Mouse (Mus musculus) skeletal muscle tissue, postnatal 0 days (tissue): ENCODE data around the gene Reg2. TPM values are rescaled to one million over a fixed set of nuclear protein-coding genes. Genes with fewer than 3 reads are reported as not detected.

Experiments used
- polyA plus RNA-seq: library from polyadenylated mRNA; unstranded; fragments of >200 nt; fragmentation: Nextera tagmentation; extraction: Ambion mirVana; gene quantifications from 2 replicates; pipeline ENCODE4 v1.2.1, GENCODE M21; 2015

Gene Reg2
- polyA plus RNA-seq, result not detected in 2 replicates

DNA sequence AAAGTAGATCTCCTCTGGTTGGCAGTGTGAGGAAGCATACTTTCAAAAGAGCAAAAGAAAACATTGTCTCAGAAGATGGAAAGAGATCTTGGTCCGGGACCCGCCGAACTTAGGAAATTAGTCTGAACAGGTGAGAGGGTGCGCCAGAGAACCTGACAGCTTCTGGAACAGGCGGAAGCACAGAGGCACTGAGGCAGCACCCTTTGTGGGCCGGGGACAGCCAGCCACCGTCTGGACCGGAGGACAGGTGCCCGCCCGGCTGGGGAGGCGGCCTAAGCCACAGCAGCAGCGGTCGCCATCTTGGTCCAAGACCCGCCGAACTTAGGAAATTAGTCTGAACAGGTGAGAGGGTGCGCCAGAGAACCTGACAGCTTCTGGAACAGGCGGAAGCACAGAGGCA is at the start of gene Reg2:
TSS of gene Reg2 (plus strand) at position 301 of the 400 bp plus-strand sequence.

DNA sequence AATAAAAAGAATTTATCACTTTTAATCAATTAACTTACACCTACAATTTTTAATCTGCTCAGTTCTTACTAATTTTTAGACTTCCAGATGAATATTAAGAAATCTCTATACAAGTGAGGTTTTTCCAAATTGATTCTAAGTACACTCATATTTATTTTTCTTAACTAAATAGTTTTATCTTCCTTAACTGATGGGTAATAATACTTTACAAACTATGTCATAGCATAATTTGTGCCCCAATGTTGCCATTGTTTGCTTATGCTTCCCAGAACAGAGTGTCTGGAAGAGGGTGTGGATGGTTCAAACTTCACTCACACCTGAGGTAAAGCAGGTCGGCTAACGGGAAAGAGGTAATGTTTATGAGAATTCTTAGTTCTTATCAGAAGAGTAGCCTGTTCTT is 25.1 kb upstream of the Reg2 start, which contains the start of gene Reg3b:
TSS of gene Reg3b (plus strand) at position 301 of the 400 bp plus-strand sequence.

DNA sequence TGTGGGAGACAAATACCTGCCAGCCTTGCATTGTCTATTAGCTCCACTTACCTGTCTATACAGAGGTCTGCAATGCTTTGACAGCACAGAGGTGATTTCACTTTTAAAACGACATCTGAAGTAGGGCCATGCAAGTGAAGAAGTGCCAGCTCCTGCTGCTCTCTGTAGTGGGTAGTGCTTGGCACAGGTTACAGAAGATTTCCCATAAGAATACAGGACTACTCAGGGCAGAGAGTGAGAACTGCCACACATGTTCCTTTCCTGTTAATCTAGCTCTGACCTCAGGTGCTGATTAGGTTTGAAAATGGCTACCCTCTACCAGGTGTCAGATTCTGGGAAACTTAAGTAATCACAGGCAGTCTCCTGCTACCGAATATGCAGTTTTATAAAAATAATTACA is 16.7 kb upstream of the Reg2 start, which contains the start of gene Reg3d:
TSS of gene Reg3d (minus strand) at position 101 of the 400 bp plus-strand sequence.

DNA sequence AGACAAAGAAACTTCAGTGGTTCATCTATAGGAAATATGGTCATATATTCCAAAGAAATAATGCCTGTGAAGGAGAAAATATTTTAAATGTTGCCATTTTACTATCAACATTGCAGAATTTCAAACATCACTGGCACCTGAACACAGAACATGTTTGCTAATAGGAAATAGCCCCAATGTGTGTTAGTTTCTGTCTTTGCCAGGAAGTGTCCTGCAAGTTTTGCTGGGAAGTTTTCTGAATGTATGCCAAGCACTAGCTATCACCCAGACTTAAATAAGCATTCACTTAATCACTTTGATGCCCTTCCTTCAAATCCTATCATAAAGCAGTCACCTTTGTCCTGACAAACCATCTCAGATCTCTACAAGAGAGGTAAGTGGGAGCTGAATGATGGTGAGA is 15.0 kb upstream of the Reg2 start, which contains the start of gene Reg3a:
TSS of gene Reg3a (plus strand) at position 301 of the 400 bp plus-strand sequence.

DNA sequence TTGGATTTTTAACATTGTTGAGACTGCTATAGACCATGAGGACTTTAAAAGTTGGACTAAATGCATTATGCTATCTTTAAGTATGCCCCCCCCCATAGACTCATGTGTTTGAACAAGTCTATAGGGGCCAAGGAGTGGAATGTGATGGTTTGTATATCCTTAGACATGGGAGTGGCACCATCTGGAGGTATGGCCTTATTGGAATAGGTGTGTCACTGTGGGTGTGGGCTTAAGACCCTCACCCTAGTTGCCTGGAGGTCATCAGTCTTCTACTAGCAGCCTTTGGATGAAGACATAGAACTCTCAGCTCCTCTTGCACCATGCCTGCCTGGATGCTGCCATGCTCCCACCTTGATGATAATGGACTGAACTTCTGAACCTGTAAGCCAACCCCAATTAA is 27.0 kb downstream of the Reg2 start, which contains the start of gene Reg1:
TSS of gene Reg1 (plus strand) at position 301 of the 400 bp plus-strand sequence.

Other genes starting within 250 kb of the Reg2 start
- gene Reg3b, start 25.0 kb upstream of the Reg2 start, polyA plus RNA-seq, result not detected in 2 replicates
- gene Reg3d, start 16.8 kb upstream of the Reg2 start, polyA plus RNA-seq, result not detected in 2 replicates
- not detected in 2 replicates for gene Reg3a, start 14.9 kb upstream of the Reg2 start, polyA plus RNA-seq
- gene Reg1, start 27.1 kb downstream of the Reg2 start, polyA plus RNA-seq, result not detected in 2 replicates
- not detected in 2 replicates for gene Reg3g, start 73.2 kb downstream of the Reg2 start, polyA plus RNA-seq